Mouse (Mus musculus) T-cell, adult 2 months (primary cell): ENCODE results near the gene Kdm8.

Experiments used
- DNase-seq: peaks from one replicate; pipeline ENCODE4 v3.0.0; 2022; ENCODE audit warnings: low spot score

Gene Kdm8

GRCm38 (mm10) chr7:125462200-125462599 lies 17.7 kb downstream of the Kdm8 start:
- no peak for DNase-seq

GRCm38 (mm10) chr7:125469937-125470336 lies 25.5 kb downstream of the Kdm8 start:
- peak; percentile 68 for DNase-seq

GRCm38 (mm10) chr7:125470901-125471300 lies 26.4 kb downstream of the Kdm8 start:
- DNase-seq = no peak

- DNase-seq = peak; percentile 85
These were observed 27.7 kb downstream of the Kdm8 start for GRCm38 (mm10) chr7:125471991-125472741.

GRCm38 (mm10) chr7:125474535-125474934 lies 30.1 kb downstream of the Kdm8 start:
- DNase-seq = no peak

GRCm38 (mm10) chr7:125475601-125476251 lies 31.2 kb downstream of the Kdm8 start:
- no peak for DNase-seq

- no peak for DNase-seq
These were observed 34.0 kb downstream of the Kdm8 start for GRCm38 (mm10) chr7:125478391-125478984.

- DNase-seq = no peak
These were observed 36.0 kb downstream of the Kdm8 start for GRCm38 (mm10) chr7:125480518-125480917.

GRCm38 (mm10) chr7:125482339-125482738 lies 37.9 kb downstream of the Kdm8 start:
- no peak for DNase-seq

- DNase-seq = no peak
These were observed 38.4 kb downstream of the Kdm8 start for GRCm38 (mm10) chr7:125482886-125483285.

GRCm38 (mm10) chr7:125484791-125485190 lies 40.3 kb downstream of the Kdm8 start:
- DNase-seq = no peak

- DNase-seq = no peak
These were observed 41.7 kb downstream of the Kdm8 start for GRCm38 (mm10) chr7:125486121-125486630.

GRCm38 (mm10) chr7:125487126-125487525 lies 42.6 kb downstream of the Kdm8 start:
- DNase-seq = peak; percentile 61

GRCm38 (mm10) chr7:125488706-125489105 lies 44.2 kb downstream of the Kdm8 start:
- peak; percentile 88 for DNase-seq

- no peak for DNase-seq
These were observed 45.2 kb downstream of the Kdm8 start for GRCm38 (mm10) chr7:125489636-125490035.

GRCm38 (mm10) chr7:125490947-125491735 lies 46.7 kb downstream of the Kdm8 start, which contains the start of gene Nsmce1:
Gene Nsmce1, minus strand, starts transcription at chr7:125491596.
- peak; percentile 99 for DNase-seq

- DNase-seq = no peak
These were observed 47.3 kb downstream of the Kdm8 start for GRCm38 (mm10) chr7:125491760-125492159.

- DNase-seq = no peak
These were observed 48.1 kb downstream of the Kdm8 start for GRCm38 (mm10) chr7:125492551-125492950.

- no peak for DNase-seq
These were observed 51.5 kb downstream of the Kdm8 start for GRCm38 (mm10) chr7:125495864-125496440.

GRCm38 (mm10) chr7:125499927-125500868 lies 55.7 kb downstream of the Kdm8 start:
- DNase-seq = no peak
